Mouse (Mus musculus) duodenum, adult 2 months (tissue): ENCODE results near the gene Vmn1r179. TPM values are rescaled to one million over a fixed set of nuclear protein-coding genes. Genes with fewer than 3 reads are reported as not detected.

Experiments
- polyA plus RNA-seq: library from polyadenylated mRNA; depleted of rRNA; stranded (reverse); fragments of >200 nt; gene quantifications from 2 replicates; pipeline ENCODE4 v1.2.3, GENCODE M21; 2012; ENCODE audit warnings: low replicate concordance; rRNA removed

The Vmn1r179 gene
- not detected in 2 replicates for polyA plus RNA-seq

GRCm38 (mm10) chr7:23926678-23927077, at the start of gene Vmn1r179:
Vmn1r179 (plus strand) TSS chr7:23926978.

DNA sequence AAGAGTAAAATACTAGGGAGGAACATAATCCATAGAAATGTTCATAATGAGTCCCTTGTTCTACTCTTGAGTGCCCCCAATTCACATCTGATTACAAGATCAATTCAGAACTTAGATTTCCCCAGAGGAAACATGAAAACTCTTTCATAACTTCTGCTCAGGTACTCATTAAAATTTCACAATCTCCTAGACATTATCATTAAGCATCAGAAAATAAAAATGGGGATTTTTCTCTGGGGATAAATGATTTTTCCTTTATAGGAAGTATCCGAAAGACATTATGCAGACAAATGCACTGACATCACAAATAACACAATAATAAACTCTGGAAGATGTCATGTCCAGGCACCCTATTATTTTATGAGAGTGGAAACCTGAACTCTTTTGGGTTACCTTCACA, 35.1 kb upstream of the Vmn1r179 start, which contains the start of gene Vmn1r178:
Vmn1r178 (plus strand) TSS at position 301 of the 400 bp plus-strand sequence.

GRCm38 (mm10) chr7:23950332-23950731, 23.6 kb downstream of the Vmn1r179 start, which contains the start of gene Vmn1r180:
Vmn1r180 (plus strand) TSS chr7:23950632.

DNA sequence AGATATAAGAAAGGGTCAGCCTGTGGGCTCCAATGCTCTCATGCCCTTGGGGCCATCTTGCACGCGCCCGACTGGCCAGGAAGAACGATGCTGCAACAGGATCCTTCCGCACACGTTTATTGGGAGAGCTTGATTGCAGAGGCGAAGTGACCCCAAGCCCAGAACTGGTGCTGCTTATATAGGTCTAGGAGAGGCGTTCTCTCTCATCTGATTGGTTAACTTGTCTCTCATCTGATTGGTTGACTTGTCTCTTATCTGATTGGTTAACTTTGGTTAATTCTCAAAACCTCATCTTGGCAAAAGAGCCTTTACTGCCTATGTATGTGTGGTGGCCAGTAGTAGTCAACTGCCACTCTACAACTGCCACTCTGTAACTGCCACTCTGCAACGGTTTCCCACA, 47.5 kb downstream of the Vmn1r179 start, which contains the start of gene Vmn1r181:
Vmn1r181 (plus strand) TSS at position 301 of the 400 bp plus-strand sequence.

Other genes with a start within 250 kb of the Vmn1r179 start
- gene Vmn1r173, start 226.3 kb upstream of the Vmn1r179 start, polyA plus RNA-seq: not detected in 2 replicates
- gene Vmn1r174, start 174.7 kb upstream of the Vmn1r179 start, polyA plus RNA-seq: not detected in 2 replicates
- gene Vmn1r175, start 116.3 kb upstream of the Vmn1r179 start, polyA plus RNA-seq: not detected in 2 replicates
- gene Vmn1r176, start 89.6 kb upstream of the Vmn1r179 start, polyA plus RNA-seq: not detected in 2 replicates
- not detected in 2 replicates for gene Vmn1r177, start 60.5 kb upstream of the Vmn1r179 start, polyA plus RNA-seq
- not detected in 2 replicates for gene Vmn1r178, start 35.0 kb upstream of the Vmn1r179 start, polyA plus RNA-seq
- not detected in 2 replicates for gene Vmn1r180, start 23.7 kb downstream of the Vmn1r179 start, polyA plus RNA-seq
- gene Vmn1r181, start 47.6 kb downstream of the Vmn1r179 start, polyA plus RNA-seq: not detected in 2 replicates
- not detected in 2 replicates for gene V1rd19, start 74.7 kb downstream of the Vmn1r179 start, polyA plus RNA-seq
- gene Vmn1r183, start 126.3 kb downstream of the Vmn1r179 start, polyA plus RNA-seq: not detected in 2 replicates
- gene Zfp180, start 154.9 kb downstream of the Vmn1r179 start, polyA plus RNA-seq: 2.8 and 4.6 TPM in 2 replicates
- 0.46 and 1.2 TPM in 2 replicates for gene Zfp112, start 185.3 kb downstream of the Vmn1r179 start, polyA plus RNA-seq
- gene Zfp235, start 207.2 kb downstream of the Vmn1r179 start, polyA plus RNA-seq: 1.8 and 2.4 TPM in 2 replicates
- gene Zfp114, start 248.1 kb downstream of the Vmn1r179 start, polyA plus RNA-seq: 0.08 TPM in 1 of 2 replicates, not detected in the other